Mouse (Mus musculus) inflammation-experienced regulatory T-cells, adult 6 months (primary cell): Measurements from ENCODE around the gene Sv2c. TPM values are rescaled to one million over a fixed set of nuclear protein-coding genes. Genes with fewer than 3 reads are reported as not detected.
"Not testable (repeated sequence)": the region's sequence is repeated elsewhere in the genome, so short reads cannot be mapped to it uniquely, and the experiment has no call there.

Experiments used
- ATAC-seq: one replicate; pipeline ENCODE4 v1.8.0; 2017
- polyA plus RNA-seq, 3 experiments: library from polyadenylated mRNA; unstranded; fragments of 100-300 nt; shearing (Covaris generic); gene quantifications; one replicate each; pipeline ENCODE4 v1.2.1; 2017

Sv2c gene
- polyA plus RNA-seq, 3 experiments from 2014 or later = 1.4 to 3.3 (median 2.4) TPM

DNA sequence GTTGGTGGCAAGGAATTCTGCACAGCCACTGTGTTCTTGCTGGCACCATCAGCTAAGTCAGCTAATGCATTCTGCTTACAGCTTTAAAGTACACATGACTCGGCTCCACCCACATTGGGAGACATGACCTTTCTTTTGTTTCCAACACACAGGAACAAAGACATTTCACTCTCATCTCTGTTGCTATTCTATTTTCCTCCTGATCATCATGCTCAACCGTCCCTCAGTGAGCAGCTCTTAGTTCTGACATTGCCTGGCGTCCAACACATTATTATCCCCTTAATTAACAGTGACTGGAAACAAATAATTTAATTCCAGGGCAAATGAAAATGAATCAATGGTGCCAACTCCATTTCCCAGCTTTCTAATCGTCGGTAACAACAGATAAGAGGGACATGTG lies 87.0 kb downstream of the Sv2c start:
- ATAC-seq = no peak

GRCm38 (mm10) chr13:96040275-96041042 lies 91.9 kb downstream of the Sv2c start:
- ATAC-seq = no peak

DNA sequence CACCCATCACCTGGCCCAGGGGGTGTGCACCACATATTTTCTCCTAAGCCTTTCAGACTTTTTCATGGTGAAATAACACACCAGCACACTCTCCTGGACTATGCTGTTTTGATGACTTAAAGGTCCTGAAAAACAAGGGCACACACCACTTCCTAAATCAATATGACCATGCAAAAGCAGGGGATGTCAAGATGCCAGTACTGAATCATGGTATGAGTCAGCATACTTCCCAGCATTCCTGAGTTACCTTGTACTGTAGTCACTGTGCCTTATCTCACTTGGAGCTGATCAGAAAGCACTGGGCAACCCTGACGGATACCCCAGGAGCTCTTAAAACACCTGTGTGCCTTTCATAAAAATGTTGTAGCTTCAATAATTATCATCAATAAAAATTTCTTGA lies 92.8 kb downstream of the Sv2c start:
- no peak for ATAC-seq

- no peak for ATAC-seq
These were observed 101.8 kb downstream of the Sv2c start for GRCm38 (mm10) chr13:96030368-96031223.

- ATAC-seq = no peak
These were observed 108.5 kb downstream of the Sv2c start for GRCm38 (mm10) chr13:96023858-96024257.

- ATAC-seq = no peak
These were observed 116.9 kb downstream of the Sv2c start for GRCm38 (mm10) chr13:96015516-96015915.

DNA sequence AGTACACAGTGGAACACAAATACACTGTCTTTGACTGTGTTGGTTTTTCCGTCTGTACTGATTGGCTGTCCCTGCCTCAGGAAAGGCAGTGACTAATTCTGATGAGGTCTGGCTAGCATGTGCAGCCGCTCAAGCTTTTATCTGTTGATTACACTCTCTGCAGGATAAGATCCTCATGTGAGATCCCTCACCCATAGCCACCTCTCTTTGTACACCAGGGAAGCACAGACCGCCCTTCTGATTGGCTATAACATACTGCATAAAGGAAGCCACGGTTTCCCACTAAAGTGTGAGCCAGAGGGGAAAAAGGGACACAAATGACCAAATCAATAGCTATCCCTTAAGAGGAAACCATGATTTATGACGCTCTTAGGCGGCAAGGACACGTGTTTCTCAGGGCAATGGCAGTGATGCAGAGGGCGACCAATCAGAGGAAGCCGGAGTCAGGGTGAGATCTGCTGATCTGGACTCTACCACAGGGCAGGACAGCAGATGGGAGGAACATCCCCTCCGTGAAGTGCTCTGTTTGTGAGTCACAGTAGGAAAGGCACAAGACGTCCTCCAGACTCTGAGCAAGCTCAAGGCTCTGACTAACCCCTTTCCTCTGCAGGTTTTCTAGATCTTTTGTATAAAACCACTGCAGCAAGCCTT lies 121.4 kb downstream of the Sv2c start:
- peak; percentile 54 for ATAC-seq

DNA sequence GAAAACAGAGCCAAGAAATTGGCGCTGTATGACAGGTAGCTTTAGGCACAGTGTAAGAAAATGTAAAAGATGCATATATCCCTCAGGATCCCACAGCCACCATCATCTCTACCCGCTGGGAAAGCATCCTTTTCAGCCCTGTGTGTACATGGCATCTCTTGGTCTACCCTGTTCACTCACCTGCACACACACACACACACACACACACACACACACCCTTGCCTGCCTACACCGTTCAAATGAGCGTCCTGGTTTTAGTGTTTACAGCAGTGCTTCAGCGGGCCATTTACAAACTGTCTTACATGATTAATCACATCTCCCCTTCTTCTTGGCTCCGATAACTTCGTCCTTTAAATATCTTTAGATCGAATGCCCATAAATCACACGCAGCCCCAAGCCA lies 123.4 kb downstream of the Sv2c start:
- ATAC-seq = no peak

DNA sequence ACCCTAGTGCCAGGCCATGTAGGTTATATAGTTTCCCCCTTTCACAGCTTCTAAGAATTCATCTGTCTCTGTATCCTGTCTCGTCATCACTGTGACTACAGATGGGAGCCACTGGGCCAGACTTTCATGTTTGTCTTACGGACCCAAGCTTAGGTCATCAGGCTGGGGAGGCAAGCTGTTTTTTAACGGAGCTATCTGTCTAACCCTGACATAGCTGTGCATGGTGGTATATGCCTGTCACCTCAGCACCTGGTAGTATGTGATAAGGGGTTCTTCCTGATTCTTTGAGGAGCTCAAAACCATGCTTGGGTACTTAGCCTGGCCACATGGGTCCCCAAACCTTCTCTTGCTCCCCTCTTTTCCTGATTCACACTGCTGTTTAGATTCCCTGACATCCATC lies 124.2 kb downstream of the Sv2c start:
- ATAC-seq = no peak

- no peak for ATAC-seq
These were observed 128.8 kb downstream of the Sv2c start for GRCm38 (mm10) chr13:96003539-96003938.

DNA sequence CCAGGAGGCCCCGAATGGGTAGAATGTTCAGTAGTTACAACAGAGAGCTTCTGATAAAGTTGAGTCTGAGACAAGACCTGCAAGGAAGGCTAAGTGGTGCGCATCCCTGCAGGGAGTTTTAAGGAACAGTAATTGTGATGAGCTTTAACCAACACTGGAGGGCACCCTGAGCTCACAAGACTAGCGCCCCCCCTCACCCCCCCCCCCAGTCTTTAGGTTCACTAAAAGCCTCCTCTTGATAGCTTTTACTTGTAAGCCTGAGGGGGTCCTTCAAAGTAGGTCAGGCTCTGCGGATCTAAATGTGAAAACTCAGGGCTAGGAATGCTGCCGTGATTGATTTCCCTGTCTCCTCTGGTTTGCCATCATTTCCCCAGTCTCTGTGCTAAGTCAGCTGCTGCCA lies 129.9 kb downstream of the Sv2c start:
- ATAC-seq = no peak

DNA sequence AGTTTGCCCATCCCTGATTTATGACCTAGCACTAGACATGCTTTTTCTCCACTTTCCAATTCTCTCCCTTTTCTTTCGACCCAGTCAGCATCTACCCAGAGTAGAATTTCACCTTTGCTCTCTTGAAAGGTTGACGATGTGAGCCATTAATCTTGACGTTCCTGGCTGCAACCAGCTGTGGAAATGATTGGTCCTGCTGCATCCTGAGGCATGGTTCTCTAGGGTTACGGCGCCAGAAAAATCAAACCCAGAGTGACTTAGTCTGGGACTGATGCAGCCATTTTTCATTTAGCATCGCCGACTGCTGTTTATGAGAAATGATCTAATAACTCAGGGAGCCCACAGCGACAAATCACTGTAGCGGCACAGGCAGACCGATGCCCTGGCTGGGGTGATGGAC lies 133.0 kb downstream of the Sv2c start:
- no peak for ATAC-seq

GRCm38 (mm10) chr13:95997294-95997693 lies 135.1 kb downstream of the Sv2c start:
- ATAC-seq = no peak

DNA sequence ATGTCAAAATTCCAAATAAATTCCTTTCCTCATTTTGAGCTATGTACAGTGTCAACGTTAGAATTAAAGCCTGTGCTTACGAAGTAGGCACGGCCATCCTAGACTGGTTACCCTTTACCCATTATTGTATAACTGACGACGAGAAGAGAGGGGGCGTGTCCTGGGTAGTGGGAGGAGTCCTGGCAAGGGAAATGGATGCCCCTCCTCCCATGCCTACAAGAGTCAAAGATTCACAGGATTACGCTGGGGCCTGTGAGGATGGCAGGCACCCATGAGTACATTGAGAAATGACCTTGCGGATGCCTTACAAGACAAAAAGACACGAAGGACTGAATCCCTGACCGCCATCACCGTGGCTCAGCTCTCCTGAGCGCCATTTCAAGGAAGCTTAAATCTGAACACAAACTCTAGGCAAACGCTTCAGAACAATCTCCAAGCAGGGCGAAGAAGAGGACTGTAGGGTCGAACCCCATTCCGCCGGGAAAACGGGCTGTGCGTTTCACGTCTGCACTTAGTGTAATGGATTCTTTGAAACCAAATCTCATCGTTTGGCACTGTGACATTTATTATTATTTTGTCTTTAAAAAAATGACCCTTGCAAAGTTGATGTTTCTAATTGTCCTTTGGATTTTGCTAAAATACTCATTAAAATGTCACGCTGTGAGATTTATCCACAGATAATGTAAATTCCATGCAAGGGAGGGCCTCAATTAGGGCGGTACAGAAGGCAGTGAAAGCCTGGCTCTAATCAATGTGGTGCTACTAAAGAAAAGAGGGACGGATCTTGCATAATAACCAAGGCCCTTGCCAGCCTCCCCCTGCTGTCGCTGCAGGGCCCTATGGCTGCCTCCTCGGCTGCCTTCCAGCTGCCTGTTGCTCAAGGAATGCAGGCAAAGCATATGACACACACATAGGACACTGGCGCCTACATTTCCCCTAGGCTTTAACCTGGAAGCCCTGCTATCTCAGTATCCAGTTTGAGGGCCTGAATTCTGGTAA lies 137.4 kb downstream of the Sv2c start:
- no peak for ATAC-seq

- ATAC-seq = peak; percentile 98
These were observed 144.2 kb downstream of the Sv2c start for GRCm38 (mm10) chr13:95988181-95988580.

- peak; percentile 13 for ATAC-seq
These were observed 145.2 kb downstream of the Sv2c start for GRCm38 (mm10) chr13:95987147-95987546.

DNA sequence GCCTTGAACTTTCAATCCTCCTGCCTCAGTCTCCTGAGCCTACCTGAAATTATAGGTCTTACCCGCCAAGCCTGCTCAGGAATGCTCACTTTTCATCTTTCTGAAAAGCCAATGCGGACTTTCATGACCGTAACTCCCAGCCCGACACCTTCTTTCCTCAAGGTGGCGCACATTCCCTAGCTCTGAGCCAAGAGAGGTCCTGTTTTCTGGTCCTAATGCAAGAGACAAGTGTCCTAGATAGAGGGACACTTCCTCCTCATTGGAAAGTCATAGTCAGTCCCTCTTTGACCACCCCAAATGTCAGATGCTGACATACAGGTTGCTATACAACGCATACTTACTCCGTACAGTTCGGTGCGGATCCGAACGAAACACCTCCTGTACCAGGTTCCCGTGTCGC lies 146.0 kb downstream of the Sv2c start:
- no peak for ATAC-seq

GRCm38 (mm10) chr13:95975225-95975624 lies 157.2 kb downstream of the Sv2c start:
- no peak for ATAC-seq

- ATAC-seq = no peak
These were observed 158.3 kb downstream of the Sv2c start for GRCm38 (mm10) chr13:95974106-95974505.

- ATAC-seq = peak; percentile 90
These were observed 158.9 kb downstream of the Sv2c start for GRCm38 (mm10) chr13:95973368-95973958.

- not testable (repeated sequence) for ATAC-seq
These were observed 164.3 kb downstream of the Sv2c start for GRCm38 (mm10) chr13:95968031-95968430.

- no peak for ATAC-seq
These were observed 165.6 kb downstream of the Sv2c start for GRCm38 (mm10) chr13:95966791-95967190.
